8 mouse cellular contexts compared by ENCODE assay signal in the genomic region with DNA sequence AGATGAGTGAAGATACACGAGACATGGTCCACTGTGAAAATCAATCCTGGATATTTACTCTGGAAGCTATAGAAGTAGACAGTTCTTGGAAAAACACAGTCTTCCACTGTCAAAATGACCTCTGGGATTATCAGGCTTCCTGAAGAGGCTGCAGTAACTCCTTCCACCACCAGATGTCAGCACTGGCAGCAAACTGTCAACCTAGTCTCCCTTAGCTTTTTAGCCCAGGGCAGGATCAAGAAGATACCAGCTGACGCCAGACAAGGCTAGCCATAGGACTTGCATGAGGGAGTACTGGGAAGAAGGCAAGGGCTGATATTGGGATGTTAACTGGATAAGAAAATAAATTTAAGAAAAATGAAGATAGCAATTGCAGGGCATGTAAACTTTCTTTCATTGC. TPM values are rescaled to one million over a fixed set of nuclear protein-coding genes. Genes with fewer than 3 reads are reported as not detected.
A peak's percentile ranks its signal among the peaks of the same experiment; 100 is the strongest.
DNase-seq lines count a peak whose midpoint lies in the region; ATAC-seq lines count a peak whose summit lies in the region.
"Had no signal": no experiment of that assay in that cellular context is flagged by ENCODE, and none has a peak within 500 bp of the region (broad histone marks: within the 10 kb centered on the region; RNA-seq: fewer than 3 reads in every experiment).

No protein-coding gene starts in this region.

- no peaks in the 10 kb centered on the region for H3K9me3 ChIP-seq in forebrain, embryonic 16.5 days (ENCODE audit: control insufficient read depth, low read length)
- H3K9me3 ChIP-seq in neural tube, embryonic 14.5 days (ENCODE audit: control insufficient read depth, low read length) = no peaks in the 10 kb centered on the region
- H3K9me3 ChIP-seq: megakaryocyte, embryonic 14.5 days had no signal

- H3K27ac ChIP-seq in forebrain, embryonic 16.5 days (ENCODE audit: low read length) = no peak overlapping the region
- no peak overlapping the region for H3K27ac ChIP-seq in neural tube, embryonic 14.5 days (ENCODE audit: low read depth, low read length)

- no peak overlapping the region for H3K4me2 ChIP-seq in forebrain, embryonic 16.5 days (ENCODE audit: low read length)
- H3K4me2 ChIP-seq in neural tube, embryonic 14.5 days (ENCODE audit: low read depth, low read length) = no peak overlapping the region

- peak; percentile 45 for ATAC-seq in forebrain, embryonic 16.5 days
- ATAC-seq in neural tube, embryonic 14.5 days (ENCODE audit: low read depth) = peak; percentile 57; the same call in 1 of the 2 replicates

- WGBS in forebrain, embryonic 16.5 days = 11% methylated on average over 2 of the region's 2 CpGs
- WGBS in neural tube, embryonic 14.5 days = 10% methylated on average over 2 of the region's 2 CpGs

- peaks cover 6% of the 10 kb centered on the region for H3K4me1 ChIP-seq in forebrain, embryonic 16.5 days (replicated peaks; ENCODE audit: control insufficient read depth, insufficient read depth, low read length)
- no peaks in the 10 kb centered on the region for H3K4me1 ChIP-seq in neural tube, embryonic 14.5 days (ENCODE audit: control insufficient read depth, insufficient read depth, low read length)

- DNase-seq in B cell, adult 2 months = peak; percentile 65
- DNase-seq in ES-CJ7 (ENCODE audit: low read depth, low spot score) = peak; percentile 74
- DNase-seq in cerebellum, adult 18-20 months = peak; percentile 77 to 85
- peak; percentile 11 to 59 for DNase-seq in kidney, adult 8-10 months
- peak; percentile 15 to 16 for DNase-seq in lung, adult 18-20 months

- no peak overlapping the region for H3K4me3 ChIP-seq in forebrain, embryonic 16.5 days (replicated peaks; ENCODE audit: low read length)
- no peak overlapping the region for H3K4me3 ChIP-seq in neural tube, embryonic 14.5 days (ENCODE audit: low read depth, low read length)
- H3K4me3 ChIP-seq: megakaryocyte, embryonic 14.5 days had no signal

- peaks cover 20% of the 10 kb centered on the region; the same call in 1 of the 2 replicates for H3K36me3 ChIP-seq in forebrain, embryonic 16.5 days (ENCODE audit: control insufficient read depth, insufficient read depth)
- H3K36me3 ChIP-seq in neural tube, embryonic 14.5 days (ENCODE audit: control insufficient read depth, insufficient read depth, low read length) = peaks cover 16% of the 10 kb centered on the region

- H3K9ac ChIP-seq in forebrain, embryonic 16.5 days (replicated peaks; ENCODE audit: low read depth, low read length) = no peak overlapping the region
- no peak overlapping the region for H3K9ac ChIP-seq in neural tube, embryonic 14.5 days (replicated peaks; ENCODE audit: low read depth, low read length)

- H3K27me3 ChIP-seq in forebrain, embryonic 16.5 days (replicated peaks; ENCODE audit: control insufficient read depth, insufficient read depth, low read length) = no peaks in the 10 kb centered on the region
- H3K27me3 ChIP-seq in neural tube, embryonic 14.5 days (ENCODE audit: control insufficient read depth, insufficient read depth, low read length) = no peaks in the 10 kb centered on the region

RNA-seq across cellular contexts. Expression of gene Ackr1, which starts 6.0 kb away (rescaled TPM):
- 12.4 and 14.0 TPM in 2 replicates for polyA plus RNA-seq in forebrain, embryonic 16.5 days (2015; fragmentation: Nextera tagmentation; extraction: Ambion mirVana)
- polyA plus RNA-seq in neural tube, embryonic 14.5 days (2014; fragmentation: Nextera tagmentation; extraction: Ambion mirVana) = 34.4 and 35.6 TPM in 2 replicates

RNA-seq across cellular contexts. Expression of gene Aim2, which starts 11.1 kb away (rescaled TPM):
- polyA plus RNA-seq in forebrain, embryonic 16.5 days (2015; fragmentation: Nextera tagmentation; extraction: Ambion mirVana) = 3.0 and 4.0 TPM in 2 replicates
- 1.1 and 2.7 TPM in 2 replicates for polyA plus RNA-seq in neural tube, embryonic 14.5 days (2014; fragmentation: Nextera tagmentation; extraction: Ambion mirVana)

RNA-seq across cellular contexts. Expression of gene Cadm3, which starts 28.0 kb away (rescaled TPM):
- 33.8 and 47.1 TPM in 2 replicates for polyA plus RNA-seq in forebrain, embryonic 16.5 days (2015; fragmentation: Nextera tagmentation; extraction: Ambion mirVana)
- 151 and 174 TPM in 2 replicates for polyA plus RNA-seq in neural tube, embryonic 14.5 days (2014; fragmentation: Nextera tagmentation; extraction: Ambion mirVana)

Comparison
In these comparisons a context has a peak if more than half of its experiments do, and no peak if none do; other contexts are left out.
1. DNase-seq: peak in every context shown above with its lines; median percentile 81 in cerebellum, adult 18-20 months; 74 in ES-CJ7; 65 in B cell, adult 2 months; 35 in kidney, adult 8-10 months; 16 in lung, adult 18-20 months.